Mouse (Mus musculus): Measurements from ENCODE around the gene Ppp1r37.

DNA sequence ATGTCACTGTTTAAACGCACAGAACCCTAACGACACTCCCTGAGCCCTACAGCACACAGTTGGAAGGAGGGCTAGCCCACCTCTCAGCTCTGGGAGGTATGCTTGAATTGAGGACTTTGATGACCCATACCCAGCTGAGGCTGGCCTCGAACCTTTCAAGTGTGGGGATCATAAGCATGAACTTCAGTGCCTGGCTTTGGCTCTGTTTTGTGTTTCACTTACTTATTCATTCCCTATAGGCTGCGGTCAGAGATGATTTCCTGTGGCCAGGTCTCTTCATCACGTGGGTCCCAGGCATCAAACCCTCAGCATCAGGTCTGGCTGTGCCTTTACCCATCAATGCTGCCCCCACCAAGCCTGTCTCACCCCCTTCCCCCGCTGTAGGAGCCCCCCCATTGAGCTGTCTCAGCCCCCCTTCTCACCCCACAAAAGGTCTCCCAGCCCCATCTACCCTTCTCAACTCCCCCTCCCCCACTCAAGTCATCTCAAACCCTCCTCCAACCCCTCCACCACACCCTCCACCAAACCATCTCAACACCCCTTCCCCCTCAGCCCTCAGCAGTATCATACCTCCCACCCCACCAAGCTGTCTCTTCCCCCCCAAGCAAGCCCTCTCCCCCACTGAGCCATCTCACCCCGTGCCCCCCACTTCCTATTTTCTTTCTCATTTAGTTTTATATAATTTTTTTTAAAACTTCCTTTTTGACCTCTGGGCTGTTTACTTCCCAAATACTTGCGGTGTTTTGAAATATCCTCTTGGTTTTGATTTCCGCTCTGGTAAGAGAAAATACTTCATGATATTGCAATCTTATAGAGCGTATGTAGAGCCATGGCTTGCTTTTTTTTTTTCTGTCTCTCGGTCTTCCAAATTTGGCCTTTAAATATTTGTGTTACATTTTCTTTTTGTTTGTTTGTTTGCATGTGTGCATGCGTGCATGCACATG is 62.2 kb downstream of the Ppp1r37 start:
- TF ChIP-seq CTCF (IDR thresholded peaks at IDR 0.05; ENCODE audit: low read depth, low read length) (no peak), POLR2A (IDR thresholded peaks at IDR 0.05; ENCODE audit: borderline replicate concordance, low read depth, low read length) (no peak)
